Mouse (Mus musculus): ENCODE results near the gene Vps52.
"Not testable (repeated sequence)": the region's sequence is repeated elsewhere in the genome, so short reads cannot be mapped to it uniquely, and the experiment has no call there.

Gene Vps52

DNA sequence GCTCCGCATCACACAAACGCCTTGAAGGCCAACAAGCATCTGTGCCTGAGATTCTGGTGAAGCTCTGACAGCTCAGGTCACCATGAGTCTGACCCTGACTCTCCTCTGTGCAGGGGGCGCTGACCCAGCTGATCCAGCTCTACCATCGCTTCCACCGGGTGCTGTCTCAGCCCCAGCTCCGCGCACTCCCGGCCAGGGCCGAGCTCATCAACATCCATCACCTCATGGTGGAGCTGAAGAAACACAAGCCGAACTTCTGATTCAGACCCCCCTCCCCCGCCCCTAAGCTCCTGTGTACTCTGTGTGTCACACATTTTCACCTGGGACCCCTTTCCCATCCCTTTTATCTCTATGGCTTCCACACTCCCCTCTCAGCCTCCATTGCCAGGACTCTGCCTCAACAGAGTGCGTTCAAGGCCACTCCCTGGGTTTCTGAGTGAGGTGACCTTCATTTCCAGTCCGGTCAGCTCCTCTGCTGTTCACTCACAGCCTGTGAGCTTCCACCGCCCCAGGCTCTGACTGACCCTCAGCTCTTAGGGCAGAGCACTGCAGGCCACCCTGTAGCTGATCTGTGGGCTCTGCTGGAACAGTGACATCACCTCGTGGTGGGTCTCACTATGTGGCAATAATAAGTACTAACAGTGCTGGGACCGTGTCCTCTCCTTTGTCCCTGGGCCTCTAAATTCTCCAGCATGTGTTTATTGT is 10.4 kb downstream of the Vps52 start:
- no peak for DNase-seq (ENCODE audit: low spot score)

DNA sequence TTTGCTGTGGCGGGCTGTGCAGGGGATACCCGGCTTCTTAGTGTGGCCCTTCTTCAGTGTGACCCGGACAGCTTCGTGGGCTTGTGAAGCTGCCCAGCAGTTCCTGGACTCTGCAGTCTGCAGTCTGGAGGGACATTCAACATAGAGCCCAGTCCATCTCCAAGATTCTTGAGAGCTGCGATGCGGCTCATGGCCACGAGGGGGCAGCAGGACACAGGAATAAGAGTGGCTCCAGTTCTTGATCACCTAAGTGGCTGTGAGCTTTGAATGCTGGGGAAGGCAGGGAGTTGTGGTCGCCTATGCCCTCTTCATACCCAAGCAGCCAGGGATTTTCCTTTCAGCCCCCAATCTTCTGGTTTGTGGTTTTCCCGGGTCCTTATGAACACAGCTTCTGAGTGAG is 12.9 kb downstream of the Vps52 start:
- DNase-seq (ENCODE audit: low spot score) = peak; percentile 84

DNA sequence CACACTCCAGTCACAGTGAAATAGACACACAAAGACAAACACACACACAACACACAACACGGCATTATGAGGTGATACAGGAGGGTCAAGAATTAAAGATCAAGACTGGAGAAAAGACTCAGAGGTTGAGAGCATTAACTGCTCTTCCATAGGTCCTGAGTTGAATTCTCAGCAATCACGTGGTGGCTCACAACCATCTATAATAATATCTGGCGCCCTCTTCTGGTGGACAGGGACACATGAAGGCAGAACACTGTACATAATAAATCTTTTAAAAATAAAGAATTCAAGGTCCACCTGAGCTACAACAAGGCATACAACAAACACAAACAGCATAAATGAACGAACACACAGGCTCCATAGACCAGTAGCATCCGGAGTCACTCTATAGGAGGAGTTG is 13.3 kb downstream of the Vps52 start:
- no peak for DNase-seq (ENCODE audit: low spot score)

DNA sequence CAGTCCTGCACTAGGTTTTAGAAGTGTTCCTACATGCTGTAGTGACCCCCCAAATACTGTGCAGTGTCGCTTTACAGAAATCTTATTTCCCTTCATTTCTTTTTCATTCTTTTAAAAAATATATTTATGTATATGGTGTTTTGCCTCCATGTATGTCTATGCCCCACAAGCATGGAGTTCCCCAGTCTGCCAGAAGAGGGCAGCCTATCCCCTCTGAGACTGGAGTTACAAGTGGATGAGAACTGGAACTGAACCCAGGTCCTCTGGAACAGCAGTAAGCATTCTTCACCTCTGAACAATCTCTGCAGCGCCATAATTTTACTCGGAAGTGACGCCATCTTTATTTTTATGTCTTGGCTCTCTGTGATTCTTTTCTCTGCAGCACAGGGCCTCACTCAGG is 13.8 kb downstream of the Vps52 start:
- DNase-seq (ENCODE audit: low spot score) = no peak

DNA sequence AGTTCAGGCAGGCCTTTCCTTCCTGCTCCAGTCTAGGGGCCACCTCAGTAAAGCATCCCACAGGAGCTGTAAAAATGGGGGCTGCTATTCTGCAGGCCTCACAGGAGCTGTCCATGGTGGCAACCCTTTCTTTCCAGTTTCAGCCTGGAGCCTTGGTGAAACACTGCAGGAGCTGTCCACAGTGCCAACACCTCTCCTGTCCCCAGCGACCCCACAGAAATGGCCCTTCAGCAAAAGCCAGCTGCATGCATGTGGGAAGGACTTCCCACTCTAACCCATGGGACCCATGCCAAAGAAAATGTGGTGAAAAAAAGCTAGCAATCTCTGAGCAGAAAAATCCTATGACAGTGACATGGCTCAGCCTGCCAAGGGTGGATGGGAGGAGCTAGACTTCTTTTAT is 17.1 kb downstream of the Vps52 start:
- no peak for DNase-seq (ENCODE audit: low spot score)

DNA sequence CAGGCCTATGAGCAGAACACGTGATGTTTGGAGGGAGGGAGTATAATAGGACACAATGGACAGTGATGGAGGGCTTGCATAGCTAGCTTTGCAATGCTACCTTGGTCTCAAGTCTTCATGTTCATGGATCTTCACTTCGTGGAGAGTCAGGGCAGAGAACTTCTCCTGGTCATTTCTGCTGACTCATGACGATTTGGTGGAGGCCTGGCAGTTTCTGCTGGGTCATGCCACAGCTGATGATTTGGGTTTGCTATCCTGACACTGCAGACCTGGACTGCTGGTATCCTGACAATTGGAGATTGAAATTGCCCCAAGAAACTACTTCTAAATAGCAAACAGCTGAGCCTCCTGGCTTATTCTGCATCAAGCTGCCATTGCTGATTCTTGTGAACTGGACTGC is 18.0 kb downstream of the Vps52 start:
- no peak for DNase-seq (ENCODE audit: low spot score)

DNA sequence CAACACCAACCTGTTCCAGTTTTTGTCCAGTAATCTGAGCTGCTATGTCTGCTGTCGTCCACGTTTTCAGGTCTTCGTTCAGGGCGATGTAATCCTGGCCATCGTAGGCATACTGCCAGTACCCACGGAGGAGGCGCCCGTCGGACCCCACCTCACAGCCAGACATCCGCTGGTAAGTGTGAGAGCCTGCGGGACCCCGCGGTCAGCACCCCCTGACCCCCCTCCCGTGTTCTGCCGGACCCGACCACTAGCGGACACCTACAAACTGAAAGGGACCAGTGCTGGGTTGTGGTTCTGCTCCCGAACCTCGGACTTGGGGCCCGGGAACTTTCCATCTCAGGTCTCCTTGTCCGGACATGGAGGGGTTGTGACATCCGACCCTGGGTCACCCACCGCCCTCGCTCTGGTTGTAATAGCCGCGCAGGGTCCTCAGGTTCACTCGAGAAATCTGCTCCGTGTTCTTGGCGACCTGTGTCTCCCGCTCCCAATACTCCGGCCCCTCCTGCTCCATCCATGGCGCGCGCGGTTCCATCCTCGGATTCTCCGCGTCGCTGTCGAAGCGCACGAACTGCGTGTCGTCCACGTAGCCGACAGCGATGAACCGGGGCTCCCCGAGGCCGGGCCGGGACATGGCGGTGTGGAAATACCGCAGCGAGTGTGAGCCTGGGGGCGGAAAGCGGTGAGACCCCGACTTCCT is 22.4 kb downstream of the Vps52 start:
- DNase-seq (ENCODE audit: low spot score) = no peak

DNA sequence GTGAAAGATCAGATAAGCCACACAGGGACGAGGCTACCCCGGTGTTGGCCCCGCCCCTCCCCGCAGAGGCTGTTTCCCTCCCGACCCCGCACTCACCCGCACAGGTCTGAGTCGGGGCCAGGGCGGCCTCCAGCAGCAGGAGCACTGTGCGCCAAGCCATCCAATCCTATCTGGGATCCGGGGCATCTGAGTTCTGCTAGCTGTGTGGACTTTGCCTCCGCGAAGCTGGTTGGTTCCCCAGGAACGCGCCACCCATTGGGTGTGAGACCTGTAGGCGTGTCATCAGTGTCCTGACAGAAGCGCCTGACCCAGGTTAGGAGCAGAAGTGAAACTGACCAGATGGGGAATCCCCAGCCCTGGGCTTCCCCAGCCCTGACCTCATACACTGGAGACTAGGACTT is 23.0 kb downstream of the Vps52 start:
- DNase-seq (ENCODE audit: low spot score) = peak; percentile 75

DNA sequence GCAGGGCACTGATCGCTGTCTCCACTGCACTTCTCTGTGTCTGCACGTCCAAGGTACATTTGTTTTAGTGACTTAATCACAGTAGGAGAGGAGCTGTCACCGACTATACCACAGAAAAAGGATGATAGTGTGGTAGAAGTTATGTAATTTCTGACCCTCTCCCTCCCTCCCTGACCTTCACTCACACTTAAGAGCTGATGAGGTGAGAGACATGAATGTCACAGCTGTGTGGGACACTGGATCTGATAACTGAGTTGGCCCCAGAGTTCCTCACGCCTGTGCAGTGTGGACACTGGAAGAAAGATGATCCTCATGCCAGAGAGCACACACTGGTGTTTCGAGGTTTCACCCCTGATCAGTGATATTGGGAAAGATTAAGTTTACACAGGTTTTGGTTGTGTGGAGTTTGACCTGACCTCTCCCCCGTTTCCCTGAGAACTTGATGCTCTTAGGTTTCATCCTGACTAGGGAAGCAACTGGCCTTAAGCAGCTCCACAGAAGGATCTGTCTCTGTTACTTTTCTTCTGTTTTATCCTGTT is 24.0 kb downstream of the Vps52 start:
- no peak for DNase-seq (ENCODE audit: low spot score)

DNA sequence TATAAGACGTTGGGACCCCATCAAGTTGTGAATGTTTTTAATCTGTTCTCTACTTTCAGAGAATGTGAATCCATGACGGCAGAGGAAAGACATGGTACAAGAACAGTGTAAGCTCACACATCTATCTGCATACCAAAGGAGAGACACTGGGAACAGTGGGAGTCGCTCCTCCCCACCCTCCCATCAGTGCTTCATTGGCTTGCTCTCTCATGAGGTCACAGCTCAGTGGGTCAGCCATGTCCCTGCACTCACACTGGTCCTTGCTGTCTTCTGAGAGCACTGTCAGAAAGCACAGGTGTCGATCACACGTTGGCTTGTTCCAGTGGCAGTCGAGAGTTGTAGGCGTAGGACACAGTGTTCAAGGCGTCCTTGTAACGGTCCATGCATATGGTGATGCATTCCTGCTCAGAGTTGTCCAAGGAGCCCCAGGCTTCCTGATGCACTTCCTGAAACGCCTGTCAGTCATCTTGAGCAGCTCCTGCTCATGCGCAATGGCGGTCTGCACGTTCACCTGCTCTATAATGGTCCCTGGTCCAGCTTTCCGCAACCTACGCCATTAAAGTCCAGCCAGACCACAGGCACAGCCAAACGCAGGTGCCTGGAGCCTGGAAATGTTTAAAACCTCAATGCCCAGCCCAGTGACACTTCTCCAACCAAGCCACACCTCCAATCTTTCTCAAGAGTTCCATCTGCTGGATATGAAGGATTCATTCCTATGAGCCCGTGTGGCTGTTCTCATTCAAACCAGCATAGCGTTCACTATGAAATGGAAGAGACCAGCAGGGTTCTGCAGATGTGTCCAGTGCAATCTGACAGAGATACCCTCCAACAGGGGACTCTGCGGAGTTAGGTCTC is 24.8 kb downstream of the Vps52 start:
- DNase-seq (ENCODE audit: low spot score) = no peak

DNA sequence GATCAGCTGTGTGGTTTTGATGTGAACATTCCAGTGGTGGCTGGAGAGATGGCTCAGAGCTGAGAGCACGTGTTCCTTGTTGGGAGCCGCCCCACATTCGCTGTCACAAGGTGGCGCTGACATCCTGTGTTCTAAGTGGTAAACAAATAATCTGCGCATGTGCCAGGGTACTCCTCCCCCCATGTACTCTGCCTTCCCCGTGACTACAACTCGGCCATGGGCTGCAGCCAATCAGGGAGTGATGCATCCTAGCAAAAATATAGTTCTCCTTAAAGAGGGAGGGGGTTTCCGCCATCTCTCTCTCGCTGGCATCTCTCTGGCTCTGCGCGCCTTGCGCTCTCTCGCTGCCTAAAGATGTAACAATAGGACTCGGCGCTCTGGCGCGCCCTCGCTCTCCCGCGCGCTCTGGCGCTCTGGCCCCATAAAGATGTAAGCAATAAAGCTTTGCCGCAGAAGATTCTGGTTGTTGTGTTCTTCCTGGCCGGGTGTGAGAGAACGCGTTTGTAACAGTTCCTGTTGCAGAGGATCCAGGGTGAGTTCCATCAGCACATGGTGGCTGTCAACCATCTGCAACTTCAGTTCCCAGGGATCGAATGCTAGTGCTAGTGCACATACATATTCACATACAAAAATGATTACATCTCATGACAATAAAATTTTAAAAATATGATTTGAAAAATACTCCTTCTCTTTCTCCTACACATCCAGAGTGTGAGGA is 25.7 kb downstream of the Vps52 start:
- peak; percentile 95 for DNase-seq (ENCODE audit: low spot score)

DNA sequence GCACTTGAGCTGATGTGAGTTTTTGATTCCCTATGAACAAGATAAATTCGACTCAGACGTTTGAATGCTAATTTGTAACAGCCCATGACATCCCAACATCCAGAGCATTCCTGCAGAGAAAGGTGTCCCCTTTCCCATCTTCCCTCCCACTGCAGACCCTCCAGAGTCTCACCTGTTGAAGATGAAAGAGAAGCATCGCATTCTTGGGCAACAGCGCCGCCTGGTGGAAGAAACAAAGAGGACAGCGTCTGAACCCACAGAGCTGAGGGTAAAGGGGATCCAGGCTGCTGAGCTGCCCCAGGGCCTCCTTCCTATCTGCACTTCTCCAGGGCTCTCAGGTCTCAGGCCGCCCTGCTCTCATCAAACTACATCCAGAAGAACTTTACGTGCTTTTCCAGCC is 26.5 kb downstream of the Vps52 start:
- peak; percentile 58 for DNase-seq (ENCODE audit: low spot score)

DNA sequence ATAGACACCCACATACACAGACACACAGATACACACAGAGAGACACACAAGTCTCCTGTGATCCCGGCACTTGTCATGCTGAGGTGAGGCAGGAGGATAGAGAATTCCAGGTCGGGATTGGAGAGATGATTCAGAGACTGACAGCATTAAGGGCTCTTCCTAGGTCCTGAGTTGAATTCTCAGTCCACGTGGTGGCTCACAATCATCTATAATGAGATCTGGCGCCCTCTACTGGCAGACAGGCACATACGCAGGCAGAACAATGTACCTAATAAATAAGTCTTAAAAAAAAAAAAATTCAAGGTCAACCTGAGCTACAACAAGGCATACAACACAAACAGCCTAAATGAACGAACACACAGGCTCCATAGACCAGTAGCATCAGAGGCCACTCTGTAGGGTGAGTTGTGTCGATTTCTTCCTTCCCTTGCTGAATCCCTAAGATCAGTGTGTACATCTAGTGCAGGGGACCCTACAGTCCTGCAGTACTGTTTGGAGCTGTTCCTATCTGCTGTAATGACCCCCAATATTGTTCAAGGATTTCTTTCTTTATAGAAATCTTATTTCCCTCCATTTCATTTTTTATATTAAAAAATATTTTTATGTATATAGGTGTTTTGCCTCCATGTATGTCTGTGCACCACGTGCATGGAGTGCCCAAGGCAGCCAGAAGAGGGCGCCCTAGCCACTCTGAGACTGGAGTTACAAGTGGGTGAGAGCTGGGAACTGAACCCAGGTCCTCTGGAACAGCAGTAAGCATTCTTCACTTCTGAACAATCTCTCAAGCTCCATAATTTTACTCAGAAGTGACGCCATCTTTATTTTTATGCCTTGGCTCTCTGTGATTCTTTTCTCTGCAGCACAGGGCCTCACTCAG is 36.4 kb downstream of the Vps52 start:
- DNase-seq (ENCODE audit: low spot score) = no peak

DNA sequence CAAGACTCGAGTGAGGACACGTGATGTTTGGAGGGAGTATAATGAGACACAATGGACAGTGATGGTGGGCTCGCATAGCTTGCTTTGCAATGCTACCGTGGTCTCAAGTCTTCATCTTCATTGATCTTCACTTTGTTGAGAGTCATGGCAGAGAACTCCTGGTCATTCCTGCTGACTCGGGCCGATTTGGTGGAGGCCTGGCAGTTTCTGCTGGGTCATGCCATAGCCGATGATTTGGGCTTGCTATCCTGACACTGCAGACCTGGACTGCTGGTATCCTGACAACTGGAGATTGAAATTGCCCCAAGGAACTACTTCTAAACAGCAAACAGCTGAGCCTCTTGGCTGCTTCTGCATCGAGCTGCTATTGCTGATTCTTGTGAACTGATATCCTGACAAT is 39.3 kb downstream of the Vps52 start:
- no peak for DNase-seq (ENCODE audit: low spot score)

DNA sequence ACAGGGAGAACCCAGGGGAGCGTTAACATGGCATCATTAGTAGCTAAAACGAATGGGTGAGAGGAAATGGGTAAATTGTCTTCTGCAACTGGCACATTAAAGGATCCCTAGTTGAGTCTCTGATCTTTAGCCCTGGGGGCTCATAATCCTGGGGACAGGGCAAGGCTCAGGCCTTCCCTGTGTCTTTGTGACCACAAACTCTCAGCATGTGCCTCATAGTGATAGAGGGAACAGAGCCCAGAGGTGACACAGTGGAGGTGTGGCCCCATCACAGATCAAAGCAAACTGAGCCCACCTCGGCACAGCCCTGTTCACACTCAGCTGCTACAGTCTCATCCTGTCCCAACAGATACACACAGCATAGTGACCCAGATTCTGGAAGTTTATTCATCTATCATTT is 40.0 kb downstream of the Vps52 start:
- DNase-seq (ENCODE audit: low spot score) = no peak

DNA sequence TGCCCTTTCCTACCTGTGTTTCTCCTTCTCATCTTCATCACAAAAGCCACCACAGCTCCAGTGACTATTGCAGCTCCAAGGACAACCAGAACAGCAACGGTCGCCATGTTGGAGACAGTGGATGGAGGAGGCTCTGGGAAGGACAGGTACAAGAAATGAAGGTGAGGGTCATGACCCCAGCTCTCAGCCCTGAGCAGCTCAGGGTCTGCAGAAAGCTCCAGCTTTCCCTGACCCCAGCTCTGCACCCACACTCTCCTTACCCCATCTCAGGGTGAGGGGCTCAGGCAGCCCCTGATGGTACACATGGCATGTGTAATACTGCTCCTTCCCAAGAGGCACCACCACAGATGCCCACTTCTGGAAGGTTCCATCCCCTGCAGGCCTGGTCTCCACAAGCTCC is 41.4 kb downstream of the Vps52 start:
- DNase-seq (ENCODE audit: low spot score) = not testable (repeated sequence)

DNA sequence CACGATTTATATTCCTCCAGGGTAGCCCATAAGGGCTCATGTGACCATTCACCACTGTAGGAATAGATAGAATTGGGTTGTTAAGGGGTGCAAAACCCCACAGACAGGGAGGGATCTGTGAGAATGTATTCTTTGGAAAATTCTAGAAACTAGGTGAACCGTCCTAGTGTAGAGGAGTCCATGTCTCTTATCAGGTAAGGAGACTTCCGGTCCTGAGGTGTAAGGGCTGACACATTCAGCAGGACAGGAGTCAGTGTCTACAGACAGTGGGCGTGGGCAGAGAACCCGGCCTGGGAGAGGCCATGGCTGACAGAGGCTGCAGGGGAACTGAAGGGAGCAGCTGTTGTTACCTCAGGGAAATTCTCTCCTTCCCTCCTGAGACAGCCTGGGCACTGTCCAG is 43.1 kb downstream of the Vps52 start:
- not testable (repeated sequence) for DNase-seq (ENCODE audit: low spot score)

DNA sequence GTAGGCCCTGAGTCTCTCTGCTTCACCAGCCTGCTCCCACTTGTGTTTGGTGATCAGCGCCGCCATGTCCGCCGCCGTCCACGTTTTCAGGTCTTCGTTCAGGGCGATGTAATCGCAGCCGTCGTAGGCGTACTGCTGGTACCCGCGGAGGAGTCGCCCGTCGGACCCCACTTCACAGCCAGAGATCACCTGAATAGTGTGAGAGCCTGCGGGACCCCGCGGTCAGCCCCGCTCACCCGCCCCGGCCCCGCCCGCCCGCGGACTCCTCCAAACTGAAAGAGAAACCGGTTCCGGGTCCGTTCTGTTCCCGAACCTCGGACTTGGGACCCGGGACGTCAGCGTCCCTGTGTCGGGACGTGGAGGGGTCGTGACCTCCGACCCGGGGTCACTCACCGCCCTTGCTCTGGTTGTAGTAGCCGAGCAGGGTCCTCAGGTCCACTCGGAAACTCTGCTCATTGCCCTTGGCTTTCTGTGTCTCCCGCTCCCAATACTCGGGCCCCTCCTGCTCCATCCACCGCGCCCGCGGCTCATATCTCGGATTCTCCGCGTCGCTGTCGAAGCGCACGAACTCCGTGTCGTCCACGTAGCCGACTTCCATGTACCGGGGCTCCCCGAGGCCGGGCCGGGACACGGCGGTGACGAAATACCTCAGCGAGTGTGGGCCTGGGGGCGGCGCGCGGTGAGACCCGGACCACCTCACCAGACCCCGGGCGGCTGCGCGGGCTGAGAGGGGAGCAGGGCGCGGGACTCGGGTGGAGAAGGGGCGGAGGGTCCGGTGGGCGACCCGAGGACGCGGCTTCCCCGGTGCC is 43.9 kb downstream of the Vps52 start:
- no peak for DNase-seq (ENCODE audit: low spot score)

DNA sequence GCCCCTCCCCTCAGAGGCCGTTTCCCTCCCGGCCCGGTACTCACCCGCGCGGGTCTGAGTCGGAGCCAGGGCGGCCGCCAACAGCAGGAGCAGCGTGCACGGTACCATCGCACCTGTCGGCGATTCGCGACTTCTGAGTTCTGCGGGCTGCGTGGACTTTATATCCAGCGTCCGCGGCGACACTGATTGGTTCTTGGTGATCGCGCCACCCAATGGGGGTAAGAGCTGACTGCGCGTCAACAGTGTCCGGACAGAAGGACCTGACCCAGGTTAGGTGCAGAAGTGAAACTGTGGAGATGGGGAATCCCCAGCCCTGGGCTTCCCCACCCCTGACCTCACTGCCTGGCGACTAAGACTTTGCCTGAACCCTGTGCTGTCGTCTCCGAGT is 44.5 kb downstream of the Vps52 start, which contains the start of gene H2-K1:
TSS of gene H2-K1 (minus strand) at position 198 of the 388 bp plus-strand sequence.
- DNase-seq (ENCODE audit: low spot score) = peak; percentile 88

DNA sequence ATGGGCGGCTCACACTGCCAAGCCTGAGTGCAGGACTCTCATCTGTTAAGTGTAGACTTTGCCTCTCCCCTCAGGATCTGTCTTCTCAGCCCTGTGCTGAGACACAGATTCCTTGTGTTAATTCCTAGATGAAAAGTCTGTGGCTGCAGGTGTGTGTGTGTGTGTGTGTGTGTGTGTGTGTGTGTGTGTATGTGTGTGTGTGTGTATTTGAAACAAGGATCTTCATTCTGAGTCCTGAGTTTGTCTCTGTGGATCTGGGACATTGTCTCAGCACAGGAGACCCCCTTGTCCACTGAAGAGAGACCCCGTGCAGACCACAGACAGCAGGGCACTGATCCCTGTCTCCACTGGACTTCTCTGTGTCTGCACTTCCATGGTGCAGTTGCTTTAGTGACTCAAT is 45.2 kb downstream of the Vps52 start:
- not testable (repeated sequence) for DNase-seq (ENCODE audit: low spot score)

Measured in layer of hippocampus, adult 11-12 months (tissue).